Mouse (Mus musculus) midbrain, embryonic 11.5 days (tissue): ENCODE measurements around the gene Arpp19. TPM values are rescaled to one million over a fixed set of nuclear protein-coding genes. Genes with fewer than 3 reads are reported as not detected.
A peak's percentile ranks its signal among the peaks of the same experiment; 100 is the strongest.

ENCODE experiments used
- ATAC-seq: fragments of 200-750 bp; cut with Nextera tagmentation; 2 replicates; pipeline ENCODE4 v1.8.0; 2017; ENCODE audit warnings: moderate TSS enrichment, moderate library complexity; ENCODE audit not compliant: low FRiP score
- DNase-seq: peaks from one replicate; pipeline ENCODE4 v3.0.0; 2015; ENCODE audit warnings: low spot score; ENCODE audit errors: missing footprints
- H3K27ac ChIP-seq: fragments of 300-500 bp; sonication (generic); 2 replicates; pipeline ENCODE4 v1.5.1; 2014; ENCODE audit warnings: low read depth, low read length
- H3K27me3 ChIP-seq: fragments of 300-500 bp; sonication (generic); 2 replicates; pipeline ENCODE4 v1.6.1; 2014; ENCODE audit warnings: mild to moderate bottlenecking, low read length, moderate library complexity, mixed read lengths; ENCODE audit not compliant: control insufficient read depth, insufficient read depth
- H3K36me3 ChIP-seq: fragments of 300-500 bp; sonication (generic); 2 replicates; pipeline ENCODE4 v1.6.1; 2014; ENCODE audit warnings: mild to moderate bottlenecking, low read length, moderate library complexity, mixed read lengths; ENCODE audit not compliant: control insufficient read depth, insufficient read depth
- H3K4me1 ChIP-seq: fragments of 300-500 bp; sonication (generic); 2 replicates; pipeline ENCODE4 v1.6.1; 2014; ENCODE audit warnings: low read length; ENCODE audit not compliant: control insufficient read depth, insufficient read depth
- H3K4me2 ChIP-seq: fragments of 300-500 bp; sonication (generic); 2 replicates; pipeline ENCODE4 v1.6.1; 2014; ENCODE audit warnings: mild to moderate bottlenecking, moderate library complexity
- H3K4me3 ChIP-seq: fragments of 300-500 bp; sonication (generic); 2 replicates; pipeline ENCODE4 v1.5.1; 2014; ENCODE audit warnings: low read depth, low read length
- H3K9ac ChIP-seq: fragments of 300-500 bp; sonication (generic); 2 replicates; pipeline ENCODE4 v1.6.1; 2014; ENCODE audit warnings: low read length
- H3K9me3 ChIP-seq: fragments of 300-500 bp; sonication (generic); 2 replicates; pipeline ENCODE4 v1.6.1; 2016; ENCODE audit warnings: low read length; ENCODE audit not compliant: control insufficient read depth
- WGBS: fragments of 180-500 bp; shearing (Covaris S2); extraction: QIAGEN DNeasy Blood & Tissue Kit; methylation state at CpG from one replicate; pipeline ENCODE4 v1.1.7; 2014; 5-methylcytosine and 5-hydroxymethylcytosine counted together
- polyA plus RNA-seq: library from polyadenylated mRNA; unstranded; fragments of >200 nt; fragmentation: Nextera tagmentation; extraction: Ambion mirVana; gene quantifications from 2 replicates; pipeline ENCODE4 v1.2.1, GENCODE M21; 2014

Gene Arpp19
- polyA plus RNA-seq, result 353 and 371 TPM in 2 replicates

DNA sequence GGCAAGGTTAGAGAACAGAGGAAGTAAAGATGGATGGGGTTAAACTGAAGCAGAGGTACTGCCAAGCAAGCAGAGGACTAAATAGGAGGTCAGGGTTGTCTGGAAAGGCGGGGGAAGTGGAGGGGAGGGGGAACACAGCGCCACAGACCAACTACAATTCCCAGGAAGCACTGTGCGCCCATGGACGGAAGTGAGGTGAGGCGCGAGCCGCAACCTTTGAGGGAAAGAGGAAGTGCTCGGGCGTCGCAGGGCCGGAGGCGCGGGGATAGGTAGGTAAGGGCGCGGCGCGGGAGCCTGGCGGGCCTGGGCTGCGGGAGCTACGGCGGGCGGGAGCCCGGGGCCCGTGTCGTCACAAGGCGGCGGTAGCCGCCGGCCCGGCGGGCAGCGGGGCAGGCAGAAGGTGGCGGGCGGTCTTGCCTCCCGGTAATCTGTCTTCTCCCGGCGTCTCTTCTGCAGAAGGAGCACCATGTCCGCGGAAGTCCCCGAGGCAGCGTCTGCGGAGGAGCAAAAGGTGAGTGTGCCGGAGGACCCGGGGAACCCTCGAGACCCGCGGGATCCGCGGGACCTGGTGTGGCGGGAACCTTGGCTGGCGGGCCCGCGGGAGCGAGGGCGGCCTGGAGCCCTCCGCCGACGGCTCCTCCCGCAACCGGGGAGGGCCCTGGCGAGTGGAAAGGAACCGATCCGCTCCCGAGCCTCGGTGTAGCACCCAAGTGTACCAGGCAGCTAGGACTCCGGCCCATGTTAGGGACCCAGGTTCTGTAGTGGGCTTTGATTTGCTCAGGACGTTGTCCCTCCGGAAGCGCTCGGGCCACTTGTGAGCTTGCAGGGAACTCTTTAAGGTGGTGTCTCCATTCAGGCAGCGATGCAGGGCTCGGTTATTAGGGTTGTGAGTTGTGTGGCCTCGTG is at the start of gene Arpp19:
TSS of gene Arpp19 (plus strand) at position 164 of the 906 bp plus-strand sequence.
- peaks cover 4% of the 10 kb centered on the region; the same call in 1 of the 2 replicates for H3K4me1 ChIP-seq
- DNase-seq (peak; percentile 96), ATAC-seq (peak; percentile 96)
- no peaks in the 10 kb centered on the region for H3K36me3 ChIP-seq
- H3K27ac ChIP-seq, result peak within 1 kb of the TSS; percentile 35; the same call in 1 of the 2 replicates
- peak within 1 kb of the TSS; percentile 96 for H3K4me3 ChIP-seq
- H3K27me3 ChIP-seq, result no peaks in the 10 kb centered on the region
- under 1% methylated on average over 61 of the region's 73 CpGs for WGBS
- H3K9me3 ChIP-seq, result no peaks in the 10 kb centered on the region
- peak within 1 kb of the TSS; percentile 52 for H3K4me2 ChIP-seq
- peak within 1 kb of the TSS; percentile 92 for H3K9ac ChIP-seq

DNA sequence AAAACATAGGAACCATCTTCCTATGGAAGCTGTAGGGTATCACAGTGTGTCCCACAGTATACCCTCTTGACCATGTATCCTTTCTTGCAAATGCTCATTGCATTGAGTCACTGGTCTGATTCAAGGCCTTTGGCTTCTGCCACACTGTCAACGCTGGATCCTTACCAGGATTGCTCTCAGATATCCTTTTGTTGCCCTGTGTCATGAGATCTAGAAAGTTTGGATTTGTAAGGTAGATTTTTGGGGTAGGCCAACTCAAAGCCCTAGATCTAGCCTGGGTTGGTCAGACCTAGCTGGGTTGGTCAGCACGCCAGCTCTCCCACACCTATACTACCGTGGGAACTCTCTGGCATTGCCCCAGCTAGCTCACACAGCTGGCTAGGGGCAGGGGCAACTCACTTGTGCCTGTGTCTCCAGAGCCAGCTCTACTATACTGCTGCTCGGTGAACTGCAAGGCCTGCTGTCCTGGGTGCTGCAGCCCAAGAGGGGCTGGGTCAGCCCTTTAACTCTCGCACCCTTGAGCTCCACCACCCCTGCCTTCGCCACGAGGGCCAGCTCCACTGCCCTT is 48.4 kb upstream of the Arpp19 start:
- Histone ChIP-seq H3K4me3 (no peak overlapping the region), H3K9me3 (no peaks in the 10 kb centered on the region), H3K27ac (no peak overlapping the region), H3K36me3 (no peaks in the 10 kb centered on the region), H3K4me2 (no peak overlapping the region), H3K4me1 (no peaks in the 10 kb centered on the region), H3K9ac (no peak overlapping the region), H3K27me3 (no peaks in the 10 kb centered on the region)
- DNase-seq, result no peak
- no peak for ATAC-seq
- WGBS, result 91% methylated on average over 7 of the region's 7 CpGs

DNA sequence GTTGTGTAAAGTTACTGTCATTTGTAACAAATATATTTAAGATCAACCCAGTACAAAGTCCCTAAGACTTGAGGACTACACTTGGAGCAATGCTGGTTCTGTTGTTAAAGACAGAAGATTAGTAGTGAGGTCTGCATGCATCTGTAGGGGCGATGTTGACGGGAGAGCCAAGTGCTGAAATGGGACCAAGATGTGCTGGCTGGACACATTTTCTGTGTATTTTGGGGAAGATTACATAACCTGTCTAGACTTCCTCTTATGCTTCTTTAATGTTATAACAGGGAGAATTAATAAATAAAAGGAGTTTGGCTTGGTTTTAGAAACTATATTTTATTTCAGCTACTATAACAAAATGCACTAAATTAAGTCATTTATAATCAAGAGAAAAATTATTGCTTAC is 47.4 kb upstream of the Arpp19 start:
- Histone ChIP-seq H3K27ac (no peak overlapping the region), H3K4me3 (no peak overlapping the region), H3K27me3 (no peaks in the 10 kb centered on the region), H3K9ac (no peak overlapping the region), H3K36me3 (no peaks in the 10 kb centered on the region), H3K9me3 (no peaks in the 10 kb centered on the region), H3K4me2 (no peak overlapping the region), H3K4me1 (no peaks in the 10 kb centered on the region)
- WGBS, result 79% methylated on average over 2 of the region's 2 CpGs
- ATAC-seq, result no peak
- DNase-seq, result no peak

DNA sequence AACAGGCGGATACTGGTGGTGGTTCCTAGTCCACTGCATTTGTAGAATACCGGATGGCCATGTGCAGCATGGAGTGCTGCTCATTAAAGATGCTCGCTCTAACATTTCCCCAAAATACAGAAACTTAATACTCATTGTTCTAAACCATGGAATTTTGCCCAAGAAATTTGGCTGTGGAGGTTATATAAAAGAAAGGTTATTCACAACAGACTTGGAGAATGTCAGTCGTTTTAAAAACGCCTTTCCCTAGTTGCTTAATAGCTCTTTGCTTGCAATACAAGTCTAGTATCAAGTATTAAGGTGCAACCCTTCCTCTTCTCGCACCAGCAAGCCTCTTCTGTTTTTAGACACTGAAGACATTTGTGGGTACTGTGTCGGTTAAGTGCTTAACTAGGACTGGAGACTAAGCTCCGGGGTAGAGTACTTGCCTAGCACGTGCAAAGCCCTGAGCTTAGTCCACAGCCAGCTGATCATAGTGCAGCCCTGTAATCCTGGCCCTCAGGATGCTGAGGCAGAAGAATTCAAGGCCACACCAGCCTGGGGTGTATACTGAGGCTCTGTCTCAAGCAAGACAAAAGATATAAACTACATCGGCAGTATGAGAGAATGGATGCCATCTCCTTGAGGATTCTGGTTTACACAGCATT is 42.7 kb upstream of the Arpp19 start:
- WGBS, result 90% methylated on average over 10 of the region's 10 CpGs
- Histone ChIP-seq H3K36me3 (no peaks in the 10 kb centered on the region), H3K4me2 (no peak overlapping the region), H3K27me3 (no peaks in the 10 kb centered on the region), H3K9ac (no peak overlapping the region), H3K9me3 (no peaks in the 10 kb centered on the region), H3K4me3 (no peak overlapping the region), H3K4me1 (no peaks in the 10 kb centered on the region), H3K27ac (no peak overlapping the region)
- DNase-seq (no peak), ATAC-seq (no peak)

DNA sequence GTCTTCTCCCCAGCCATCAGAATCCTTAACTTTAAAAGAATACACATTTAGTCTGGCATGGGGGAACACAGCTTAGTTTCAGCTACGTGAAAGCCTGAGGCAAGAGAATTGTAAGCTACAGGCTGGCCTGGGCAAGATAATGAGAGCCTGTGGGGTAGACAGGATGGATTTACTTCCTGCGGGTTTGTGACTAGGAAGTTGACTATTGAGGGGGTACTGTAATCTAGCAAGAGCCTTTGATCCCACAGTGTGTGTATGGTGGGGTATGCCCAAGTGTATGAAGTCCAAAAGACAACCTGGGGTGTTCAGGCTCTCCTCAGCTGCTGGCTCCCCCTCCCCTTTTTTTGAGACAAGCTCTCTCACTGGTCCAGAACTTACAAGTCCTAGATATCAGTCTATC is 41.1 kb upstream of the Arpp19 start:
- ATAC-seq (no peak), DNase-seq (no peak)
- Histone ChIP-seq H3K36me3 (no peaks in the 10 kb centered on the region), H3K4me2 (no peak overlapping the region), H3K9me3 (no peaks in the 10 kb centered on the region), H3K27me3 (no peaks in the 10 kb centered on the region), H3K9ac (no peak overlapping the region), H3K4me1 (no peaks in the 10 kb centered on the region), H3K4me3 (no peak overlapping the region), H3K27ac (no peak overlapping the region)
- 67% methylated on average over 2 of the region's 2 CpGs for WGBS

DNA sequence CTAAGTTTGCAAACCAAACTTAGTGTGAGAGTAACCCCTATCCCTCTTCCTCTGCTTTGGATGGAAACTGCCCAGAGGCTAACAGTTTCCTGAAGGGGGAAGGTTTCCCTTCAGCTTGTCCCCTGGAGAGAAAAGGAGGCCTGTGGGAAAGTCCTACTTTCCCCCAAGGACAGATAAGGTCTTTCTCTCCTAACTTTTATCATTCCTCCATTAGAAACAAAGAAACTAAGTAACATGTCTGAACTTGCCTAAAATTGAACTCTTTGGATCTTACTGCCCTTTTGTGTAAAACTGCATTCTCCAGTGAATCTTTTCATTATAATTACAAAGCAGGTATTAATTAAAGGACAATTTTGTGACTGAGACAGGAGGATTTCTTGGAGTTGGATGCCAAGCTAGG is 39.4 kb upstream of the Arpp19 start:
- Histone ChIP-seq H3K9ac (no peak overlapping the region), H3K4me3 (no peak overlapping the region), H3K27me3 (no peaks in the 10 kb centered on the region), H3K9me3 (no peaks in the 10 kb centered on the region), H3K27ac (no peak overlapping the region), H3K4me1 (no peaks in the 10 kb centered on the region), H3K4me2 (no peak overlapping the region), H3K36me3 (no peaks in the 10 kb centered on the region)
- ATAC-seq (no peak), DNase-seq (no peak)

DNA sequence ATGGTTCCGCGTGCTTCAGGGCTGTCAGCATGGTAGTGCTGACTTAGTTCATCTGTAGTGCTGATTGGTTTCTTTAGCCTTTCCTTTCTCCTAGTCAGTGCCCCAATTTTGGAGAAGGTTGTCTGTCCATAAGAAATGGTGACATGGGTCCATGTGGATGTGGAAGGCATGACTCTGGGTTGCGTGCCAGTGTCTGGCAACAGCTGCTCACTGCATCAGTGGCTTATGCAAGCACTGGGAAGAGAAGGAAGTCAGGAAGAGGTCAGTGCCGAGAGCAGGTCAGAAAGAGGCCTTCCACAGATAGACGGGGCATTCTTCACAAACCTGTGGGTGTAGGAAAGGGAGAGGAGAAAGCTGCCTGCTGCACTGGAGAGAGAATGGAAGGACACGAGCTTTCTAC is 36.4 kb upstream of the Arpp19 start:
- no peak for ATAC-seq
- Histone ChIP-seq H3K27ac (no peak overlapping the region), H3K36me3 (no peaks in the 10 kb centered on the region), H3K4me1 (no peaks in the 10 kb centered on the region), H3K4me3 (no peak overlapping the region), H3K27me3 (no peaks in the 10 kb centered on the region), H3K9me3 (no peaks in the 10 kb centered on the region), H3K9ac (no peak overlapping the region), H3K4me2 (no peak overlapping the region)
- 86% methylated on average over 6 of the region's 6 CpGs for WGBS
- DNase-seq, result no peak

DNA sequence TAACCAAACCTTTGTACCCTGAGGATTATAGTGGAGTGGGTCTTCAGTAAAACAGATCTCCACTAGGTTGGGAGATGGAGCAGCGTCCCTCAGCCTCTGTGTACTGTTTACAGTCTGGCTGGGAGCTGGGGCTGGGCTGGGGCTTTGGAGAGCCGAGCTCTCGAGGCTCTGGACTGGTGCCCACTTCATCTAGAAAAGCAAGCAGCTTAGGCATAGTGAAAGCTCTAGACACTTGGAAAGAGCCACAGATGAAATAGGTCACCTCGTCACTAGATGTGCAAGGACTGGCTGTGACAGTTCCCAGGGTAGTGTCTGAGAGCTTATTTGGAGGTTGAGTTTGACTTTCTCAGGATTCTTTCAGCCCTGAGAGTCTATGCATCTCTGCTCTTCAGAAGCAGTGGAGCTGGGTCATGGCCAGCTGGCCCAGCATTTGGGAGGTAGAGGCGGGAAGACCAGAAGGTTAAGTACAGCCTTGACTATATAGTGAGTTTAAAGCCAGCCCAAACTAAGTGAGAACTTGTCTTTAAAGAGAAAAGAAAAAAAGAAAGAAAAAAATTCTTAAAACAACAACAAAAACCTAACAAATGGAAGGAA is 35.7 kb upstream of the Arpp19 start:
- Histone ChIP-seq H3K27ac (no peak overlapping the region), H3K9ac (no peak overlapping the region), H3K36me3 (no peaks in the 10 kb centered on the region), H3K9me3 (no peaks in the 10 kb centered on the region), H3K4me2 (no peak overlapping the region), H3K27me3 (no peaks in the 10 kb centered on the region), H3K4me1 (no peaks in the 10 kb centered on the region), H3K4me3 (no peak overlapping the region)
- no peak for ATAC-seq
- DNase-seq, result no peak
- WGBS, result 87% methylated on average over 5 of the region's 5 CpGs

DNA sequence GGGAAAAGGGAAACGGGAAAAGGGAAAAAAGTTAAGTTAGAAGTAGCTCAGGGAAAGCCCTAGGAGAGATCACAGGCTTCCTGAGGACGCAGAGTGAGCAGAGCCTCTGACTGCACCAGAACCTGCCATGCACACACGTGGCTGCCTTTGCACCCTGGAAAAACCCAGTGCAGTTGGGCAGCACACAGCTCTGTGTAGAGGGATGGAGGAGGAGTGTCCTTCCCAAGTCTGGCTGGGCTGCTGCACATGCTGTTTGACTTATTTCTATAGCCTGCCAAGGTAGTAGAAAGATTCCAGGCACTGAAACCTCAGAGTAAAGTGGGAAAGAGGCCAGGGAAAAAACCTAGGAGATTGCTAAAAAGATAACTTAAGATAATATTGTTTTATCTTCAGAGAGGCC is 35.2 kb upstream of the Arpp19 start:
- DNase-seq, result no peak
- WGBS, result 74% methylated on average over 3 of the region's 3 CpGs
- Histone ChIP-seq H3K4me3 (no peak overlapping the region), H3K4me1 (no peaks in the 10 kb centered on the region), H3K27me3 (no peaks in the 10 kb centered on the region), H3K9ac (no peak overlapping the region), H3K4me2 (no peak overlapping the region), H3K9me3 (no peaks in the 10 kb centered on the region), H3K27ac (no peak overlapping the region), H3K36me3 (no peaks in the 10 kb centered on the region)
- ATAC-seq, result no peak
